Mouse (Mus musculus): ENCODE data around the gene Dlgap4.
"Not testable (repeated sequence)": the region's sequence is repeated elsewhere in the genome, so short reads cannot be mapped to it uniquely, and the experiment has no call there.

Gene Dlgap4

GRCm38 (mm10) chr2:156780752-156781151 lies 167.2 kb downstream of the Dlgap4 start:
- H3K36me3 ChIP-seq (ENCODE audit: insufficient read depth, low read length): no peaks in the 10 kb centered on the region
- TF ChIP-seq CTCF (conservative IDR thresholded peaks at IDR 0.05; ENCODE audit: low read length): no peak
- no peak for TF ChIP-seq POU5F1 (IDR thresholded peaks at IDR 0.05; ENCODE audit: borderline replicate concordance, low read length)
- no peak for TF ChIP-seq NANOG (IDR thresholded peaks at IDR 0.05; ENCODE audit: borderline replicate concordance, low read length)
- H3K9me3 ChIP-seq (ENCODE audit: low read length): peaks cover 11% of the 10 kb centered on the region

GRCm38 (mm10) chr2:156781281-156781680 lies 167.8 kb downstream of the Dlgap4 start:
- peak overlapping the region; percentile 50 for H3K4me3 ChIP-seq (replicated peaks; ENCODE audit: low read length)

More at GRCm38 (mm10) chr2:156780752-156781151, 167.2 kb downstream of the Dlgap4 start:
- H3K4me1 ChIP-seq (replicated peaks; ENCODE audit: low read depth, low read length): peaks cover 59% of the 10 kb centered on the region
- H3K27me3 ChIP-seq (ENCODE audit: insufficient read depth, low read length): peaks cover 22% of the 10 kb centered on the region
- H3K4me3 ChIP-seq (replicated peaks; ENCODE audit: low read length): peak overlapping the region; percentile 50

GRCm38 (mm10) chr2:156781836-156782480 lies 168.5 kb downstream of the Dlgap4 start:
- H3K27me3 ChIP-seq (ENCODE audit: insufficient read depth, low read length): peaks cover 14% of the 10 kb centered on the region
- no peaks in the 10 kb centered on the region for H3K36me3 ChIP-seq (ENCODE audit: insufficient read depth, low read length)
- peak overlapping the region; percentile 50; the same call in 1 of the 2 replicates for H3K4me3 ChIP-seq (replicated peaks; ENCODE audit: low read length)
- H3K4me1 ChIP-seq (replicated peaks; ENCODE audit: low read depth, low read length): peaks cover 53% of the 10 kb centered on the region
- TF ChIP-seq NANOG (IDR thresholded peaks at IDR 0.05; ENCODE audit: borderline replicate concordance, low read length) (no peak), POU5F1 (IDR thresholded peaks at IDR 0.05; ENCODE audit: borderline replicate concordance, low read length) (no peak), CTCF (conservative IDR thresholded peaks at IDR 0.05; ENCODE audit: low read length) (peak; percentile 19)
- H3K9me3 ChIP-seq (ENCODE audit: low read length): peaks cover 23% of the 10 kb centered on the region

More at GRCm38 (mm10) chr2:156781281-156781680, 167.8 kb downstream of the Dlgap4 start:
- Histone ChIP-seq H3K27me3 (ENCODE audit: insufficient read depth, low read length) (peaks cover 17% of the 10 kb centered on the region), H3K9me3 (ENCODE audit: low read length) (peaks cover 16% of the 10 kb centered on the region), H3K36me3 (ENCODE audit: insufficient read depth, low read length) (no peaks in the 10 kb centered on the region), H3K4me1 (replicated peaks; ENCODE audit: low read depth, low read length) (peaks cover 55% of the 10 kb centered on the region)
- TF ChIP-seq POU5F1 (IDR thresholded peaks at IDR 0.05; ENCODE audit: borderline replicate concordance, low read length) (no peak), CTCF (conservative IDR thresholded peaks at IDR 0.05; ENCODE audit: low read length) (no peak), NANOG (IDR thresholded peaks at IDR 0.05; ENCODE audit: borderline replicate concordance, low read length) (no peak)

- no peak for TF ChIP-seq POU5F1 (IDR thresholded peaks at IDR 0.05; ENCODE audit: borderline replicate concordance, low read length)
- TF ChIP-seq NANOG (IDR thresholded peaks at IDR 0.05; ENCODE audit: borderline replicate concordance, low read length): no peak
- no peak for TF ChIP-seq CTCF (conservative IDR thresholded peaks at IDR 0.05; ENCODE audit: low read length)
- Histone ChIP-seq H3K4me1 (replicated peaks; ENCODE audit: low read depth, low read length) (peaks cover 53% of the 10 kb centered on the region), H3K9me3 (ENCODE audit: low read length) (peaks cover 28% of the 10 kb centered on the region), H3K36me3 (ENCODE audit: insufficient read depth, low read length) (no peaks in the 10 kb centered on the region), H3K27me3 (ENCODE audit: insufficient read depth, low read length) (peaks cover 11% of the 10 kb centered on the region; the same call in 1 of the 2 replicates), H3K4me3 (replicated peaks; ENCODE audit: low read length) (no peak overlapping the region)
Observed at GRCm38 (mm10) chr2:156782481-156783348, 169.2 kb downstream of the Dlgap4 start.

GRCm38 (mm10) chr2:156783349-156783728 lies 169.8 kb downstream of the Dlgap4 start:
- Histone ChIP-seq H3K4me3 (replicated peaks; ENCODE audit: low read length) (no peak overlapping the region), H3K27me3 (ENCODE audit: insufficient read depth, low read length) (peaks cover 9% of the 10 kb centered on the region; the same call in 1 of the 2 replicates), H3K36me3 (ENCODE audit: insufficient read depth, low read length) (no peaks in the 10 kb centered on the region), H3K9me3 (ENCODE audit: low read length) (peaks cover 28% of the 10 kb centered on the region), H3K4me1 (replicated peaks; ENCODE audit: low read depth, low read length) (peaks cover 50% of the 10 kb centered on the region)
- no peak for TF ChIP-seq NANOG (IDR thresholded peaks at IDR 0.05; ENCODE audit: borderline replicate concordance, low read length)

- H3K9me3 ChIP-seq (ENCODE audit: low read length): peaks cover 28% of the 10 kb centered on the region
- H3K27me3 ChIP-seq (ENCODE audit: insufficient read depth, low read length): peaks cover 2% of the 10 kb centered on the region; the same call in 1 of the 2 replicates
- TF ChIP-seq CTCF (conservative IDR thresholded peaks at IDR 0.05; ENCODE audit: low read length): no peak
- H3K36me3 ChIP-seq (ENCODE audit: insufficient read depth, low read length): no peaks in the 10 kb centered on the region
- peaks cover 43% of the 10 kb centered on the region for H3K4me1 ChIP-seq (replicated peaks; ENCODE audit: low read depth, low read length)
- no peak overlapping the region for H3K4me3 ChIP-seq (replicated peaks; ENCODE audit: low read length)
Observed at GRCm38 (mm10) chr2:156784016-156784585, 170.6 kb downstream of the Dlgap4 start.

- Histone ChIP-seq H3K9me3 (ENCODE audit: low read length) (peaks cover 28% of the 10 kb centered on the region), H3K4me3 (replicated peaks; ENCODE audit: low read length) (no peak overlapping the region), H3K27me3 (ENCODE audit: insufficient read depth, low read length) (no peaks in the 10 kb centered on the region), H3K4me1 (replicated peaks; ENCODE audit: low read depth, low read length) (peaks cover 39% of the 10 kb centered on the region), H3K36me3 (ENCODE audit: insufficient read depth, low read length) (no peaks in the 10 kb centered on the region)
- TF ChIP-seq NANOG (IDR thresholded peaks at IDR 0.05; ENCODE audit: borderline replicate concordance, low read length): no peak
Observed at GRCm38 (mm10) chr2:156784891-156785290, 171.4 kb downstream of the Dlgap4 start.

- not testable (repeated sequence) for H3K27me3 ChIP-seq (ENCODE audit: insufficient read depth, low read length); H3K4me3 ChIP-seq (replicated peaks; ENCODE audit: low read length); H3K36me3 ChIP-seq (ENCODE audit: insufficient read depth, low read length)
- Histone ChIP-seq H3K9me3 (ENCODE audit: low read length) (peaks cover 28% of the 10 kb centered on the region), H3K4me1 (replicated peaks; ENCODE audit: low read depth, low read length) (peaks cover 25% of the 10 kb centered on the region)
- peak; percentile 77; the same call in 1 of the 2 replicates for TF ChIP-seq NANOG (IDR thresholded peaks at IDR 0.05; ENCODE audit: borderline replicate concordance, low read length)
Observed at GRCm38 (mm10) chr2:156786369-156786768, 172.9 kb downstream of the Dlgap4 start.
